In the genomic region with DNA sequence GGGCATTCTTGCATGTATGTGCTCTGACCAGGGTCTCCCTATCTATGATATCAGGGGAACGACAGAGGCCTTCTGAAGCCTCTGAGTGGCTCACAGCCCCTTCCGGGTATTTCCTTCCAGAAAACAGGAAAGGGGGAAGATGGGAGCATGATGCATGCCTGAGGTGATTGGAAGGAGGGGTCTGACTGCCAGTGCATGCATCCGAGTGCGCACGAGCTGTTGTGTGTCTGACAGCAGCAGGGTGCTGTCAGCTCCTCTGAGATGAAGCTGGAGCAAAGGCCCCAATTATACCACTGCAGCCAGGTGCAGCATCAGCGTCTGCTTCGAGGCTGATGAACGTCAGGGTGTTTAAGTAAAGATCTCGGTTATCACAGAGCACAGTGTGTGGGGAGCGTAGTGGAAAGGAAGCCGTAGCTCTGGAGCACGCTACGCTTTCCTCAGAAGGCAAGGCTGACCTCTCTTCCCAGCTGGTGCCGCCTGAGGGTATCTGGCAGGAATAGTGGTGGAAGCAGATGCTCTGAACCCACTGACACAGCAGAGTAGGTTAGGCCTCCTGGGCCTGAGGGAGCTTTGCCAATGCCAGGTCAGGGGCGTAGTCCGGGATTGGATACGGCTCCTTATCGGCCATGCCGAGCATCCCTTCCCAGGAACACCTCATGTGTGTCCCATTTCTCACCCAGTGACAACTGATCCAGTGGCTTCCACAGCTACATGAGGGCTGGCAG, we compare ENCODE assay signal across 16 mouse cellular contexts. TPM values are rescaled to one million over a fixed set of nuclear protein-coding genes. Genes with fewer than 3 reads are reported as not detected.
A peak's percentile ranks its signal among the peaks of the same experiment; 100 is the strongest.
DNase-seq lines count a peak whose midpoint lies in the region; ATAC-seq and TF ChIP-seq lines count a peak whose summit lies in the region.
"Had no signal": no experiment of that assay in that cellular context is flagged by ENCODE, and none has a peak within 500 bp of the region (broad histone marks: within the 10 kb centered on the region; RNA-seq: fewer than 3 reads in every experiment).

No protein-coding gene starts in this region.

- H3K9me3 ChIP-seq in megakaryocyte, embryonic 14.5 days = no peaks in the 10 kb centered on the region
- H3K9me3 ChIP-seq in hindbrain, embryonic 13.5 days = no peaks in the 10 kb centered on the region
- no peaks in the 10 kb centered on the region for H3K9me3 ChIP-seq in liver, postnatal 0 days (ENCODE audit: low read length)

- peak overlapping the region; percentile 55 for H3K27ac ChIP-seq in hindbrain, embryonic 13.5 days
- peak overlapping the region; percentile 69; the same call in 1 of the 2 replicates for H3K27ac ChIP-seq in liver, postnatal 0 days (ENCODE audit: low read depth)

- peak overlapping the region; percentile 51 for H3K9ac ChIP-seq in hindbrain, embryonic 13.5 days
- H3K9ac ChIP-seq in liver, postnatal 0 days (replicated peaks) = peak overlapping the region; percentile 38; the same call in 1 of the 2 replicates

- H3K4me3 ChIP-seq in megakaryocyte, embryonic 14.5 days (replicated peaks) = peak overlapping the region; percentile 7
- no peak overlapping the region for H3K4me3 ChIP-seq in hindbrain, embryonic 13.5 days
- H3K4me3 ChIP-seq in liver, postnatal 0 days (ENCODE audit: low read depth, low read length) = no peak overlapping the region

- DNase-seq in cerebellum, postnatal 10 days = peak; percentile 75 to 78
- no peak for DNase-seq in liver, postnatal 0 days
- no peak for DNase-seq in thymus, postnatal 10 days (ENCODE audit: low spot score in 2 of 2)
- no peak for DNase-seq in ovary, postnatal 36 days (ENCODE audit: low spot score)
- DNase-seq in lung, adult 18-20 months = no peak
- DNase-seq: adrenal gland, postnatal 10 days; heart, adult 18-20 months; right cerebral cortex, adult 18-20 months; thymus, postnatal 25 days had no signal

- no peak for TF ChIP-seq CTCF in liver, postnatal 0 days (IDR thresholded peaks at IDR 0.05; ENCODE audit: low read depth)

- H3K36me3 ChIP-seq in megakaryocyte, embryonic 14.5 days (replicated peaks; ENCODE audit: low read length) = peaks cover 92% of the 10 kb centered on the region
- peaks cover 4% of the 10 kb centered on the region for H3K36me3 ChIP-seq in hindbrain, embryonic 13.5 days
- peaks cover 23% of the 10 kb centered on the region for H3K36me3 ChIP-seq in liver, postnatal 0 days (replicated peaks; ENCODE audit: insufficient read depth, low read length)

- no peak for TF ChIP-seq EP300 in liver, postnatal 0 days (IDR thresholded peaks at IDR 0.05; ENCODE audit: low read depth)

- H3K27me3 ChIP-seq in megakaryocyte, embryonic 14.5 days (replicated peaks) = peaks cover 8% of the 10 kb centered on the region
- no peaks in the 10 kb centered on the region for H3K27me3 ChIP-seq in hindbrain, embryonic 13.5 days
- no peaks in the 10 kb centered on the region for H3K27me3 ChIP-seq in liver, postnatal 0 days (ENCODE audit: insufficient read depth, low read length)
- H3K27me3 ChIP-seq: CH12.LX had no signal

- no peak for ATAC-seq in megakaryocyte, adult 5-6 weeks (ENCODE audit: poor library complexity, severe bottlenecking)
- no peak for ATAC-seq in hindbrain, embryonic 13.5 days (ENCODE audit: low FRiP score)
- no peak for ATAC-seq in liver, postnatal 0 days

- peaks cover 38% of the 10 kb centered on the region for H3K4me1 ChIP-seq in megakaryocyte, embryonic 14.5 days
- peaks cover 25% of the 10 kb centered on the region for H3K4me1 ChIP-seq in hindbrain, embryonic 13.5 days (replicated peaks)
- no peaks in the 10 kb centered on the region; the same call in 1 of the 2 replicates for H3K4me1 ChIP-seq in liver, postnatal 0 days (ENCODE audit: insufficient read depth)

- 65% methylated on average over 19 of the region's 19 CpGs for WGBS in hindbrain, embryonic 13.5 days
- WGBS in liver, postnatal 0 days (ENCODE audit: insufficient replicate concordance) = 72% methylated on average over 19 of the region's 19 CpGs

- no peak overlapping the region for H3K4me2 ChIP-seq in hindbrain, embryonic 13.5 days
- 0 out of 2 replicates have a peak overlapping the region, but pooled peaks have one; percentile 29 for H3K4me2 ChIP-seq in liver, postnatal 0 days (ENCODE audit: low read depth, low read length)

RNA-seq across cellular contexts. Expression of a gene that starts 17.2 kb away (rescaled TPM):
- 257 and 338 TPM in 2 replicates for polyA plus RNA-seq in megakaryocyte, embryonic 14.5 days (2012; ENCODE audit: insufficient read depth, low replicate concordance)
- total RNA-seq in megakaryocyte, adult 5-6 weeks (2015) = 272 and 308 TPM in 2 replicates
- total RNA-seq in megakaryocyte, adult 5-6 weeks (2017) = 132 and 149 TPM in 2 replicates
- polyA plus RNA-seq in hindbrain, embryonic 13.5 days (2015; fragmentation: Nextera tagmentation; extraction: Ambion mirVana) = 153 and 157 TPM in 2 replicates
- polyA plus RNA-seq in liver, postnatal 0 days (2015; fragmentation: Nextera tagmentation; extraction: Ambion mirVana) = 223 and 249 TPM in 2 replicates

RNA-seq across cellular contexts. Expression of a gene that starts 17.3 kb away (rescaled TPM):
- polyA plus RNA-seq in megakaryocyte, embryonic 14.5 days (2012; ENCODE audit: insufficient read depth, low replicate concordance) = 12.6 and 15.3 TPM in 2 replicates
- total RNA-seq in megakaryocyte, adult 5-6 weeks (2015) = 52.6 and 53.0 TPM in 2 replicates
- 57.5 and 63.1 TPM in 2 replicates for total RNA-seq in megakaryocyte, adult 5-6 weeks (2017)
- 5.4 and 6.1 TPM in 2 replicates for polyA plus RNA-seq in hindbrain, embryonic 13.5 days (2015; fragmentation: Nextera tagmentation; extraction: Ambion mirVana)
- 6.8 and 6.9 TPM in 2 replicates for polyA plus RNA-seq in liver, postnatal 0 days (2015; fragmentation: Nextera tagmentation; extraction: Ambion mirVana)

RNA-seq across cellular contexts. Expression of a gene that starts 17.5 kb away (rescaled TPM):
- polyA plus RNA-seq in megakaryocyte, embryonic 14.5 days (2012; ENCODE audit: insufficient read depth, low replicate concordance) = 2.2 TPM in 1 of 2 replicates, not detected in the other
- 85.8 and 88.2 TPM in 2 replicates for total RNA-seq in megakaryocyte, adult 5-6 weeks (2015)
- total RNA-seq in megakaryocyte, adult 5-6 weeks (2017) = 33.0 and 37.6 TPM in 2 replicates
- polyA plus RNA-seq in hindbrain, embryonic 13.5 days (2015; fragmentation: Nextera tagmentation; extraction: Ambion mirVana) = 98.9 and 101 TPM in 2 replicates
- 29.3 and 30.7 TPM in 2 replicates for polyA plus RNA-seq in liver, postnatal 0 days (2015; fragmentation: Nextera tagmentation; extraction: Ambion mirVana)

RNA-seq across cellular contexts. Expression of a gene that starts 26.1 kb away (rescaled TPM):
- 68.9 and 81.7 TPM in 2 replicates for polyA plus RNA-seq in megakaryocyte, embryonic 14.5 days (2012; ENCODE audit: insufficient read depth, low replicate concordance)
- 41.7 and 41.9 TPM in 2 replicates for total RNA-seq in megakaryocyte, adult 5-6 weeks (2015)
- total RNA-seq in megakaryocyte, adult 5-6 weeks (2017) = 28.4 and 34.1 TPM in 2 replicates
- 9.9 and 10.4 TPM in 2 replicates for polyA plus RNA-seq in hindbrain, embryonic 13.5 days (2015; fragmentation: Nextera tagmentation; extraction: Ambion mirVana)
- 19.8 and 23.7 TPM in 2 replicates for polyA plus RNA-seq in liver, postnatal 0 days (2015; fragmentation: Nextera tagmentation; extraction: Ambion mirVana)

RNA-seq across cellular contexts. Expression of a gene that starts 28.6 kb away (rescaled TPM):
- 0.25 TPM in 1 of 2 replicates, not detected in the other for polyA plus RNA-seq in megakaryocyte, embryonic 14.5 days (2012; ENCODE audit: insufficient read depth, low replicate concordance)
- 0.27 TPM in 1 of 2 replicates, not detected in the other for total RNA-seq in megakaryocyte, adult 5-6 weeks (2015)
- not detected in 2 replicates for total RNA-seq in megakaryocyte, adult 5-6 weeks (2017)
- not detected in 2 replicates for polyA plus RNA-seq in hindbrain, embryonic 13.5 days (2015; fragmentation: Nextera tagmentation; extraction: Ambion mirVana)
- polyA plus RNA-seq in liver, postnatal 0 days (2015; fragmentation: Nextera tagmentation; extraction: Ambion mirVana) = not detected in 2 replicates
- total RNA-seq: adrenal gland, postnatal 10 days; CH12.LX; common myeloid progenitor, adult 5-6 weeks; heart, adult 18-20 months; hematopoietic stem cell, adult 5-6 weeks had no signal
- polyA plus RNA-seq: lung, embryonic 16.5 days had no signal

Comparison
In these comparisons a context has a peak if more than half of its experiments do, and no peak if none do; other contexts are left out.
1. DNase-seq: peak in cerebellum, postnatal 10 days (2 of 2); none in liver, postnatal 0 days (single experiment), thymus, postnatal 10 days (0 of 2), ovary, postnatal 36 days (single experiment) and lung, adult 18-20 months (0 of 2).